Mouse (Mus musculus) right cerebral cortex, postnatal 4 days (tissue): ENCODE measurements around the gene Cdk11b.
"Not testable (repeated sequence)": the region's sequence is repeated elsewhere in the genome, so short reads cannot be mapped to it uniquely, and the experiment has no call there.

Source experiments
- DNase-seq: peaks from one replicate; pipeline ENCODE4 v3.0.0-alpha.2; 2022

Gene Cdk11b

DNA sequence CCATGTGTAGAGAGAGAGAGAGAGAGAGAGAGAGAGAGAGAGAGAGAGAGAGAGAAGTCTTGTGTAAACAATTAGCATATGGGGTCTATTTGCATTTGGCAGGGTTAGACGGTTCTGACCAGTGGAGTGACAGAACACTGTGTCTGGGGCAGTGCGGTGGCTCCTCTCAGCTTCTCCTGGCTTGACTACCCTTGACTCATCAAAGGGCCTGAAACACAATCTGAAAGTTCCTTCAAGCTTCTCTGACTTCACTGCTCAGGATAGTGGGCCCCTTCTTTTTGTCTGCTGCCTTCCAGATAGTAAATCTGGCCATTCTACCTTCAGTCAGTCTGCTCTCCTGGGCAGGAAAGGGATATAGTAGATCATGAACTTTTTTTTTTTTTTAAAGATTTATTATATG lies 17.8 kb upstream of the Cdk11b start:
- no peak for DNase-seq

DNA sequence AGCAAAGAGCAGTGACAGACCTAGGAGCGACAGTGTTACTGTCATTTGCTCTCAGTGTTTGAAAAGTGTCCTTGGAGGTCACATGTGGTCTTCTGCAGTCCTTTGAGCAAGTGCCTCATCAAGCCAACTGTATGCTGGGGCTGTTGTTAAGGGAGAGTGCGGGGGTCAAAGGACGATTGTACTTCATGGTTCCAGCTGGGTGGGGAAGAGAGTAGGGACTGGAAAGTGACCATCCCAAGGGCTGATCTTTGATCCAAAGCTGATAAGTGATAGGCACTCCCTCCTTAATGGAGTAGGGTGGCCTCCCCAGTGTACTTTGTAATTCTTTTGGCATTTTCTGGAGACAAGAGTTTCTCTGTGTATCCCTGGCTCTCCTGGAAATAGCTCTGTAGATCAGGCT lies 12.8 kb upstream of the Cdk11b start:
- DNase-seq: no peak

DNA sequence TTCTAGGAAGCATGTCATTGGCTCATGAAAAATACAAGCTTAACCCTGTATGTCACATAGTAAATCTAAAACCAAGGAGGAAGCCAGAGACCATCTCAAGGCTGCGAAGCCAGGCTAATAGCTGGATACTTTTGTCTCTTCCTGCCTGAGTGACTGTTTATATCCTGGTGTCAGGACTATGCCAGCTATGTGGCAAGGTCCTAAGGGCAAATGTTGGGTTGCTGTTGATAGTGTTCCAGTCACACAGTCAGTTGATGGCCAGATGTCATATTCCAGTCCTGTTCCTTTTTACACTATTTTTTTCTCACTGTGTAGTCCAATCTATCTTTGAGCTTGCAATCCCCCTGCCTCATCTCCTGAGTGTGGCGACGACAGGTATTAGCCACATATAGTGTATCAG lies 11.4 kb upstream of the Cdk11b start:
- no peak for DNase-seq

DNA sequence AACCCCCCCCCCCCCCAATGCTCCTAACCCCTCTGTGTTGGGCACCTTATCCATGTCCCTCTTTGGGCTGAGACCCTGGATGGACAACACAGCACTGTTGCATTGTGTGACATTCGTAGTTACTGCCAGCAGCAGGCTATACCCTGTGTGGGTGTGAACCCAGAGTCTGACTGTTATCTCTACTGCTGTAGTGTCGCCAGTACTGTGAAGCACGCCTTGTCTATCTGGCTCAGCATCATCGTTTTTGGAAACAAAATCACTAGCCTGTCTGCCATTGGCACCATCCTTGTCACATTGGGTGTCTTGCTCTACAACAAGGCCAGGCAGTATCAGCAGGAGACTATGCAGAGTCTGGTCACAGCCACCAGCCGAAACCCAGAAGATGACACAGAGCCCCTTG lies 6.3 kb upstream of the Cdk11b start:
- no peak for DNase-seq

DNA sequence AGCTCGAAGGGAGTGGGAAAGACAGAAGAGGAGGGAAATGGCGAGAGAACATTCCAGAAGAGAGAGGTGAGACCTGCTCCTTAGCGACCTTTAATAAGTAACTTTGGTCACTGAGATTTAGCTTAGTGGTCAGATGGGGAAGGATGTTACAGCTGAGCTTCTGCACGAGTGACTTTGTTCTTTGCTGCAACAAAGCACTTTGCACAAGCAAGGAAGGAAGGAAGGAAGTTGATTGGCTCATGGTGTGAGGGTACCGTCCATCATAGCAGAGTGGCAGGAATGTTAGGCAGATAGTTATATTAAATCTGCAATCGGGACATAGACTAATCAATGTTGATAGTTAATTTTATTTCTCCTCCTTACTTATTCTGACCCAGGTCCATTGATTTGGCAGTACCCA lies 5.6 kb downstream of the Cdk11b start:
- DNase-seq: no peak

DNA sequence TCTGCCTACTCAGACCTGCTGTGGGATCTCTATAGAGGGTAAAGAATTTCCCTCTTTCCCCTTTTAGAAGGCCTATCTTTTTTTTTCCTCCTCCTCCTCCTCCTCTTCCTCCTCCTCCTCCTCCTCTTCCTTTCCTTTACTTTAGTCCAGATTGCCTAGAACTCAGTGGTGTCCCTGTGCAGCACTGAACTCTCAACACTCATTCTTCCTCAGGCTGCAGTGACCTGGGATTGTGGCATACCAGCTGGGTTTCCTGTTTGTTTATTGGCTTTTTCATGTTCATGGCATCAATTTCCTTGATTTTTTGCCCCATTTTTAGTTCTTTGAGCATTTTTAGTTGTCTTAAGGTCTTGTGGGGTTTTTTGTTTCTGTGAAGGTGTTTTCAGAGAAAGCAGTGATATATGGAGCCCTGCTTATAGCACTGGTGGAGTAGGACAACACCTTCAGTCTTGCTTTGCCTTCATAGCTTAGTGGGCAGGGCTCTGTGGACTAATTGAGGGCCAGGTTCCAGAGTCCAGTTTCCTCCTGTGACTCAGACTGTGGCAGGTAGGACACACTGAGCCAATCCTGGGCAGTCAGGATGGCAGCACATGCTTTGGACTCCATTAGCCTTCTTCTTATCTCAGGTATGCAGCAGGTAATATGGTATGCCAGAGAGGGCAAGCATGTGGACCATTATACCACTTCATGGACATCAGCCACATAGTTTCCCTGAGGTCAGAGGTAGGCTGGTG lies 11.3 kb downstream of the Cdk11b start:
- DNase-seq: no peak

DNA sequence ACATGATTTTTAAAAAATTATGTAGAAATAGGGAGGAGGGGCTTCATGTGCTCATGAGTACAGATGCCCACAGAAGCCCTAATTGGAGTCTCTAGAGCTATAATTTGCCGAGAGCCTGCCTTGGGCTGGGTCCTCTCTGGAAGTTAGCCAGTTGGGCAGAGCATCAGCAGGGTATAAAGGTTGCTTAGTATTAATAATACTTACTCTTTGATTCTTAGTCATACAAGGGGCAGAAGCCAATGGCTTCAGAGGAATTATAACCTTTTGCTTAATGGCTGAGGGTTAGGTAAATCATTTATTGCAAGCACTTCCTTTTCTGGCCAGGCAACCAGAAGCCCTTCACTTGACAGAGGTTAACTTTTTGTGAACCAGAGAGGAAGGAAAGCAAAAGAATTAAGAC lies 18.9 kb downstream of the Cdk11b start:
- DNase-seq: no peak

DNA sequence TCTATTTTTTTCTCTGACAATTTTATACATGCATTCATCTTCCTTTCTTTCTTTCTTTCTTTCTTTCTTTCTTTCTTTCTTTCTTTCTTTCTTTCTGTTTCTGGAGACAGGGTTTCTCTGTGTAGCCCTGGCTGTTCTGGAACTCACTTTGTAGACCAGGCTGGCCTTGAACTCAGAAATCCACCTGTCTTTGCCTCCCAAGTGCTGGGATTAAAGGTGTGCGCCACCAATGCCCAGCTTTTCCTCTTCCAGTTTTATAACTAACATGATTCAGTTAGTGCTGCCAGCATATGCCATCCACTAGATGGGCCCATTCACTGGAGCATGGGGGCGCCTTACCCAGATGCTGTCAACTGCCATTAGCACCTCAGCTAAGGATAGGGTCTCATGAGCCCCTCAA lies 20.7 kb downstream of the Cdk11b start, which contains the start of gene Gm10563:
TSS of gene Gm10563 (minus strand) at position 101 of the 400 bp plus-strand sequence.
- not testable (repeated sequence) for DNase-seq

DNA sequence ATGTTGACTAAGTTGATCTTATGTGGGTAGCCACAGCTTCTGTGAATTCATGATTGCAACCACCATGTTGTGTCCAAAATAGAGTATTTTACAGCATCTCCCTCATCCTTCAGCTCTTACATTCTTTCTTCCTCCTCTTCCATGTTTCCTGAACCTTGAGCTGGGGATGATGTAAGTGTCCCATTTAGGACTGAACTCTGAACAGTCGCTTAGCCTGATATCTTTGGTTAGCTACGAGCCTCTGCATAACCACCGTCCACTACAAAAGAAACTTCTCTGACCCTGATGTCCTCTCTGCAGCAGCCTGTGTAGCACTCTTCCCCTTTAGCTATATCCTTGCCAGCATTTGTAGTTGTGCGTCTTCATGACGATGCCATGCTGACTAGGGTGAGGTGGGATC lies 21.1 kb downstream of the Cdk11b start:
- DNase-seq: no peak

DNA sequence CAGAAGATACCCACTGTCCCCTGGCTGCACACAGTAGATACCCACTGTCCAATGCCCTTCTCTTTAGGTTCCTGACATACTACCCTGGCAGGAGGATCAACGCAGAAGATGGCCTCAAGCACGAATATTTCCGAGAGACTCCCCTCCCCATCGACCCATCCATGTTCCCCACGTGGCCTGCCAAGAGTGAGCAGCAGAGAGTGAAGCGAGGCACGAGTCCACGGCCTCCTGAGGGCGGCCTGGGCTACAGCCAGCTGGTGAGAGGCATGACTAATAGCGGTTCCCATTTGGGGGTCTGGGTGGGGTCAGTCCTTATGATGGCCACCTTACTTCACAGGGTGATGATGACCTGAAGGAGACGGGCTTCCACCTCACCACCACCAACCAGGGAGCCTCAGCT lies 24.7 kb downstream of the Cdk11b start:
- no peak for DNase-seq

DNA sequence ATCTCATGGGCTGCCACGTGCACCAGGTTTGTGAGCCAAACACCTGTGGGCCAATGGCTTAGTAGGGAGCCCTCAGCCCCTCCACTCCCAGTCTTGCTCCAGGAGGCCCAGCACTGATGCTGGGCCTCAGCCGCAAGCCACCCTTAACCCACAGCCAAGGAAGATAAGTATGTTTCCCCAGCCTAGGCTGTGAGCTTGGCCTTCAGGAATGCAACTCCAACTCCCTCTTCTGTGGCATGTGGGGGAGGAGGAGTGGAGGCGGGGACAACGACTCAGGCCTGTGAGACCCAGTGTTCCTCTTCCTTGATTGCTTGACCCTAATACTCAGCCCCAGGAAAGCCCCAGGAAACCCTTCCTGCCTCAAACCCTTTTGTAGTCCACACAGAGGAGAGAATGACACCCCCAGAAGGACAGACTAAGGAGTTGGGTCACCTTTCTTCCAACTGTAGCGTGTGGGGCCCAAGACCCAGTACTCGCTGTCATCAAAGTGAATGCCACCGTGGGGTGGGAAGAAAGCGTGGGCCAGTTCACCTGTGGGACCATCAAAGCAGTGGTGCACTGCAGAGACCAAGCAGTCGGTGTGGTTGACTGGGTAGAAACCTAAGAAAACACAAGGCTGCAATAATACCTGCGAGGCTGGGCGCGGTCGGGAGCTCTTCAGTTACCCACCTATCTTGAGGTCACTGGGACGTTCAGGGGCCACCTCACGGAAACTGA lies 27.1 kb downstream of the Cdk11b start:
- DNase-seq: no peak

DNA sequence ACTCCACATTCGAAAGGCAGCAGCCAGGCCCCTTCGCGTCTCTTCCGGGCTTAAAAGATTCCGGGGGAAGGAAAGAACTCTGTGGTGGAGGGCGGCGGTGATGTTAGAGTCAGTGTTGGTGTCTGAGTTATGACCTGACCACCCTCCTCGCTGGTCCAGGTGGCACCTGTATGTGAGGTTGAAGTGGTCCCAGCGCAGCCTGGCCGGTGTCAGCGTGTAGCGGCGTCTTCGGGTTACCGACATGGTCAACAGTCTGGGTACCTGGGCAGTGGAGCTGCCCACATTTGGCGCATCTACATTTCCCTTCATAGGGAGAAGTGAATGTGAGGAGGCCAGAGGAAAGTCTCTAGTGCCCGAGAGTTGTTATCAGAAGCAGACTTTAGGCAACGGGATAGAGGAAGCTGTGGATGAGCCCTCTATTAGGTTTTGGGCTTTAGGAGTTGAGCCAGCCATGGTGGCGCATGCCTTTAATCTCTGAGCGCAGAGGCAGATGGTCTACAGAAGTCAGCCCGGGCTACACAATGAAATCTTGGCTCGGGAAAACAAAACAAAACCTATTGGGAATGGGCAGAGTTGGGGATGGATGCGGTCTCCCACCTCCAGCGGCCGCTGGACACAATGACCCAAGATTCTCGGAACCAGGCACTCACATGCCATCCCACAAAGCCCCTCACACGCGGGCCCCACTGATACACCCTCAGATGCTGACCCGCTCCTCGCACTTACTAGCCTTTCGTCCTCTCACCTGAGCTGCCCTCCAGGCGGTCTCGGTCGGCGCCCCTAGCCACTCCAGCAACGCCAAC lies 27.8 kb downstream of the Cdk11b start:
- peak; percentile 9 for DNase-seq

DNA sequence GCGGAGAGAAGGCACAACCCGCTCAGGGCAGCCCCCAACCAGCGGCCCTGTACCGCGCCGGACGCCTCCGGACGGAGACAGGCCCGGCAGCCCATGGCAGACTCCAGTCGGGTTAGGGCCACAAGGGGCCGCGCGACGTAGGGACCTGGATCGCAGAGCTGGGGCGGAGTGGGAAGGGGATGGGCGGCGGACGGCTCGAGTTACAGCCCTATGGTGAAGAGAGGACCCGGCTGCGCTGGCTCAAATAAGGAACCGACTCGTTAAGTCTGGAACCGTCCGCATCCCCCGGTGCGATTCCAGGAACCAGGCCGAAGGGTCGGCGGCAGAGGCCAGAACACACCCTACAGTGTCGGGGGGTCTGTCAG lies 28.4 kb downstream of the Cdk11b start, which contains the start of gene Mmp23:
TSS of gene Mmp23 (minus strand) at position 299 of the 365 bp plus-strand sequence.
- peak; percentile 45 for DNase-seq

DNA sequence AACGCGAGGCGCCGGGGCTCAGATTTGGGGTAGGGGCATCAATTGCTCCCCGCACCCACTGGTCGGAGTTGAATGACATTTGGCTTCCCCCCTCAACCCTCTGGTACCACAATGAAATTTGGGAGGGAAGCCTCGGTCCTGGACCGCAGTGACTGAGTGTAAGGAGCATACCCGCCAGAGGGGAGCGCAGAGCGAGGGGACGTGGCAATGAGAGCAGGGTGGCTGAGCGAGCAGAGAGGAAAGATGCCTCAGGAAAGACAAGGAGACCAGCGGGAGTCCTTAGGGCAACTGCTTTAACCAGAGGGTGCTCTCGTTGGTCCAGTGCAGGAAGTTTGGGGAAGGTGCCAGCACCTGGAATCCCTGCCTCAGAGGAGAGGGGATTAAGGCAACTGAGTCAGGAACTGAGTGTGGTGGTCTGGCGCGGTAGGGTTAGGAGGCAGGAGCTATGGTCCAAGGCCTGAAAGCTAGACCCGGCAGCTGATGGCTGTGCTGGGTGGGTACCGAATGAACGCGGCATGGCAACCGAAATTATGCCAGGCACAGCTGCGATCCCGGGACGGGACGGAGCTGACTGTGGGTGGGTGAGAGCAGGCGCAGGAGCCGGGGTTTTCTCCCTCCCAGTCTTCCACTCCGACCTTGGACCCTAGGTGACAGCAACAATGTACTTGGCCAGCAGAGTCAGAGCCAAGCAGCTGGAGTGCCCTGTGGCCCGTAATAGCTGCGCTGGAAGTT lies 29.0 kb downstream of the Cdk11b start:
- peak; percentile 40 for DNase-seq

DNA sequence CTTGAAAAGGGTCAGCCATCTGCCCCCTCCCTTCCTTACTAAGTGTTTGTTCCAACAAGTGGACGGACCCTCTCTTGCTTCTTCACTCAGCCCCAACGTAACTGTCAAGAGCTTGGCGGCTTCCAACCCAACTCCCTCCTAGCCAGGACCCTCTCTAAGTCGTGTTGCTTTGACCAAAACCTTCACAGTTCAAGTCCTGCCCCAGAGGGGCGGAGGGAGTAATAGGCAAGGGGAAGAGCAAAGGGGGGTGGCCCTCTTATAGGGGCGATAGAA lies 29.5 kb downstream of the Cdk11b start:
- DNase-seq: no peak

DNA sequence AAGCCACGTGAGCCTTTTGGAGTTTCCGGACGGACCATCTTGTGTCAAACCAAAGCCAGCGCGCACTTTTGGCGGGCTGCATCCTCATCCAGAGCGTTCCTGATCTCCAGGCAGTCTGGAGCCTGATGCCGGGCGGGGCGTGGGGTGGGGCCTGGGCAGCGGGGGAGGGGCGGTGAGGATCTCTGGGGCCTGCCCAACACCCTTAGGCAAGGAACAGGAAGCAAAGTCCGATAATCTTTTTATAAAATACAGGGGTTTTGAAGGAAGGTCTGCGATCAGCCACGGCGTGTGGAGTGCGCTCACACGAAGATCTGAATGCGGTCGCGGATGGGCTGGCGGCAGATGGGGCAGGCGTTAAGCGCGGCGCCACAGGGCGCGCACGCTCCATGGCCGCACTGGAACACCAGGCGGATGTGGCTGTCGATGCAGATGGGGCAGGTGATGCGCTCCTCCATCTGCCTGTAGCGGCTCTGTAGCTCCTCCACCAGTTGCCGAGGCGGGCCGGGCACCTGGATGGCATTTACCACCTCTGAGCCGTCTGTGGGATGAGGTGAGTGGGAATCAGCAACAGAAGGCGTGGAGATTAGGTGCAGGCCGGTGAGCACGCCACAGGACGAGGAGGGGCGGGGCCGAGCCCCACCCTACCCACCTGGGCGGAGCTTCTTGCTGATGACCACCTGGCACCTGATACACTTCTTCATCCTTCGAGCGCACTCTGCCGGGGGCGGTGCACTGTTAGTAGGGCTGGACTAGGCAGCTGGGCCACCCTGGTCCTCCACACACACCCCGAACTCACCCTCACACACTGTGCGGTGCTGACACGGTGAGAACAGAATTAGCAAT lies 30.0 kb downstream of the Cdk11b start:
- peak; percentile 48 for DNase-seq

DNA sequence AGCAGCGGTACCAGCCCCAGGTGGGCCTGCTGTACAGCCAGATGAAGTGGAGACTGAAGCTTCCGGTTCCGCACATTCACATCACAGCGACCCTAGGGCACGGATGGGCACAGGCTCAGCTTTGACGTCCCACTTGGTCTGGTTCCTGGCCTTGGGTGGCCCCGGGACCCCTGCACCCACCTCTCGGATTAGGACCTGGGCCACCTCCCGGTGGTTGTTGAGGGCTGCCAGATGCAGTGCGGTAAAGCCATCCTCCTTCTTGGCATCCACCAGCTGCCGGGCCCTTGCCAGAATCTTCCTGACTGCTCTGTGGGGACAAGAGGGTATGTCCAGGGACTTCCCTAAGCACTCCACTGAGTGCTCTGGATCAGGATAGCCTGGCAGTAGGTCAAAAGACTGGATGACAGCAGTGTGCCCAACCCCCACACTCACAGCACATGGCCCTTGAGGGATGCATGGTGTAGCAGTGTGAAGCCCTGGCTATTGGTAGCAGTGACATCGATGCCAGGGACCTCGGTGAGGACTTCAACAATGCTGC lies 31.6 kb downstream of the Cdk11b start:
- DNase-seq: no peak

DNA sequence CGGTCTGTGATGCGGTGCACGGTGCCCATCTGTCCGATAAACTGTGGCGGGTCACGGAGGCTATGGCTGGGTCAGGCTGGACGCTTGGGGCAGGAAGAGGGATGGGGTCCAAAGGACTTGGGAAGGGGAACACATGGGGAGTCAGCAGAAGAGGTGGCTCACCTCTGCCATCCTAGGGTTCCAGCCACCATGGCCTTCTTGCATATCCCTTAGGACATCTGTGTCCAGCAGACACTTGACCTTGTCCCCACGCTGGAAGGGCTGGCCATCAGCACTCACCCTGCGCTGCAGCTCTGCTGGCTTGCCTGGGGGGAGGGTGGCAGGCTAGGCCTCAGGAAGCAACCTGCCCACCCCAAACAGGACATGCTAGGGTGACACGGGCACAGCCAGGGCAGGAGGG lies 34.3 kb downstream of the Cdk11b start:
- no peak for DNase-seq

DNA sequence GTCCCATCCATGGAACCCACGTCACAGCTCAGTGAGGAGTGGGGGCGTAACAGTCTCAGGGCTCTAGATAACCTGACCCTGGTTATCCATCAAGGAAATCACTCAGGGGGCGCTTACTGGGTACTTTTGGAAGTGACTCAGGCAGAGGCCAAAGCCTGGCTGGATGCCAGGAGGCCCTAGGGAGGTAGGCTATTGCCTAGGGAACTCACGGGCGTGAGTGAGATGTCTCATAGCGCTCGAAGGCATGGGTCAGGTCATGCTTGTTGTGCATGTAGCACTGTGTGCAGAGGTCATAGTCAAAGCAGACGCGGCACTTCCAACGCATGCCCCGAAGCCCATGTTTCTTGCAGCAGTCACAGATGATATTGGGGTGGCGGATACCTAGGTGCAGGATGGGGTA lies 36.0 kb downstream of the Cdk11b start:
- peak; percentile 18 for DNase-seq

DNA sequence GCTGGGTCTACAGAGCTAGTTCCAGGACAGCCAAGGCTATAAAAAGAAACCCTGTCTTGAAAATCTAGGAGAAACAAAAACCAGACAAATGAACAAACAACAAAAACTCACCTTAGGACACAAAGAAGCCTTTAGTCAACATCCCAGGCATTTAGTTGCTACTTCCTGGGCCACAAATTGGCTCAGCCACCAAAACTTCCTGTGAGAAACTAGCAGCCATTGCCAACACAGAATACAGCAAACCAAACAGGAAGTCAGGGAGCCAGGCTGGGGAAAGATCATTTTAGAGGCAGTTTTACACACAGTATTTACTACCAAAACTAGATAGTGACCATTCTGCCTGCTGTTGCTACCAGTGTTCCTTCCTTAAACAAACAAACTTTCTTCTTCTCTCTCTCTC lies 42.2 kb downstream of the Cdk11b start:
- no peak for DNase-seq

DNA sequence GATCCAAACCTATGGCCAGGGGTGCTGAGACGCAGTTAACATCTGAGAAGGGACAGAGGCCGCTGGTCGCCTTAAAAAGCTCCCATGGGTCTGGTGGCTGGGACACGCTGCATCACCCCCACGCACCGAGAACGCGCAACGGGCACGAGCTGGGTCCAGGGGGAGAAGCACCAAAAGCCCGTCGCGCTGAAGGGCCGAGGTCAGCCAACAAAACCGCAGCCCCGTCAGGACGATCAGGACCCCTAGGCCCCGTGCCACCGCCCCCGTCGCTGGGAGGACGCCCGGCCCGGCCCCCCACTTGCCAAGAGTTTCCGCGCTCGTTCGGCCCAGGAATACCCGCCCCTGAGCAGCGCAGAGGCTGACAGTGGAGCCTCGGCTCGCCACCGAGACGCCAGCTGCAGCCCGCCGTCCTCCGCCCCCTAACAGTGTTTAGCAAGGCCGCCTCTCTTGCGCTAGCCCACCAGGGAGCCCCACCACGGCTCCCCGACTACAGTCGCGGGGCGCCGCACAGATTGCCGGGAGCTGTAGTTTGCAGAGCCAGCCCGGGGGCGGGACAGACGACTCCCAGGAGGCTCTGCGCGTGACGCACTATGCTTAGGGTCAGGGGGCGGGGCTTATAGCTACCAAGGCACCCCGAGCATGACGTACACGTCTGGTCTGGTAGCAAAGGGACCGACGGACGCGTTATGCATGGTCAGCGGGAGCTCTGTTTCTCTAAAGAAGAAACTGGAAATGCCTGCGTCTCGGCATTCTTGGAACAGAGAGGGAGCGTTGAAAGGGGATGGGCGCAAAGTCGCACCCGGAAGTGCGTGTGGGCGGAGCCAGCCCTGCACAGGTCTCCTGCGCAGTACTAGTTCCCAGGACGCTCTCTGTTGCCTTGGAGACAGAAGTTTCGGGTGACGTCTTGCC lies 44.3 kb downstream of the Cdk11b start, which contains the start of gene Mib2:
TSS of gene Mib2 (minus strand) at position 510 of the 909 bp plus-strand sequence.
- DNase-seq: peak; percentile 97
